Mouse (Mus musculus): ENCODE results near the gene Lyzl4. TPM values are rescaled to one million over a fixed set of nuclear protein-coding genes. Genes with fewer than 3 reads are reported as not detected.
A peak's percentile ranks its signal among the peaks of the same experiment; 100 is the strongest.

Gene Lyzl4
- polyA plus RNA-seq, 1 experiment from 2014 or later, result not detected

GRCm38 (mm10) chr9:121644855-121645254 is 3.0 kb upstream of the Lyzl4 start:
- Histone ChIP-seq H3K9ac (no peak overlapping the region), H3K36me3 (no peaks in the 10 kb centered on the region), H3K4me2 (replicated peaks) (no peak overlapping the region), H3K27me3 (peaks cover 49% of the 10 kb centered on the region), H3K9me3 (replicated peaks) (no peaks in the 10 kb centered on the region), H3K4me3 (no peak overlapping the region), H3K27ac (no peak overlapping the region), H3K4me1 (peaks cover 20% of the 10 kb centered on the region)
- ATAC-seq (ENCODE audit: low FRiP score), result no peak
- 79% methylated on average over 3 of the region's 3 CpGs for WGBS

GRCm38 (mm10) chr9:121642401-121643181 is 695 bp upstream of the Lyzl4 start, which contains the start of gene Vipr1:
TSS of gene Vipr1 (plus strand) at chr9:121642716.
- H3K4me3 ChIP-seq, result peak within 1 kb of the TSS; percentile 48
- peaks cover 61% of the 10 kb centered on the region for H3K27me3 ChIP-seq
- ATAC-seq (ENCODE audit: low FRiP score), result peak; percentile 84
- WGBS, result under 1% methylated on average over 78 of the region's 79 CpGs
- H3K36me3 ChIP-seq, result no peaks in the 10 kb centered on the region
- H3K4me2 ChIP-seq (replicated peaks), result peak within 1 kb of the TSS; percentile 90
- no peaks in the 10 kb centered on the region for H3K9me3 ChIP-seq (replicated peaks)
- peak within 1 kb of the TSS; percentile 55 for H3K9ac ChIP-seq
- no peak within 1 kb of the TSS for H3K27ac ChIP-seq
- H3K4me1 ChIP-seq, result peaks cover 20% of the 10 kb centered on the region

GRCm38 (mm10) chr9:121641235-121641915 is 521 bp downstream of the Lyzl4 start:
- Histone ChIP-seq H3K4me2 (replicated peaks) (peak overlapping the region; percentile 90), H3K27me3 (peaks cover 66% of the 10 kb centered on the region), H3K27ac (no peak overlapping the region), H3K9me3 (replicated peaks) (no peaks in the 10 kb centered on the region), H3K4me3 (peak overlapping the region; percentile 48), H3K9ac (peak overlapping the region; percentile 55; the same call in 1 of the 2 replicates), H3K36me3 (no peaks in the 10 kb centered on the region), H3K4me1 (peaks cover 20% of the 10 kb centered on the region)
- 13% methylated on average over 27 of the region's 27 CpGs for WGBS
- ATAC-seq (ENCODE audit: low FRiP score), result no peak

GRCm38 (mm10) chr9:121639790-121640189 is 2.1 kb downstream of the Lyzl4 start:
- Histone ChIP-seq H3K4me3 (no peak overlapping the region), H3K9ac (no peak overlapping the region), H3K9me3 (replicated peaks) (no peaks in the 10 kb centered on the region), H3K4me1 (peaks cover 20% of the 10 kb centered on the region), H3K27ac (no peak overlapping the region), H3K4me2 (replicated peaks) (no peak overlapping the region), H3K36me3 (no peaks in the 10 kb centered on the region), H3K27me3 (peaks cover 72% of the 10 kb centered on the region)
- ATAC-seq (ENCODE audit: low FRiP score), result no peak
- 45% methylated on average over 16 of the region's 16 CpGs for WGBS

GRCm38 (mm10) chr9:121635835-121636576 is 5.9 kb downstream of the Lyzl4 start:
- Histone ChIP-seq H3K27me3 (peaks cover 35% of the 10 kb centered on the region), H3K36me3 (no peaks in the 10 kb centered on the region), H3K27ac (no peak overlapping the region), H3K9ac (no peak overlapping the region), H3K4me3 (no peak overlapping the region), H3K9me3 (replicated peaks) (no peaks in the 10 kb centered on the region), H3K4me2 (replicated peaks) (no peak overlapping the region), H3K4me1 (no peaks in the 10 kb centered on the region)
- 63% methylated on average over 7 of the region's 7 CpGs for WGBS
- no peak for ATAC-seq (ENCODE audit: low FRiP score)

GRCm38 (mm10) chr9:121633306-121633705 is 8.6 kb downstream of the Lyzl4 start:
- H3K9me3 ChIP-seq (replicated peaks), result no peaks in the 10 kb centered on the region
- H3K4me1 ChIP-seq, result no peaks in the 10 kb centered on the region
- no peak overlapping the region for H3K27ac ChIP-seq
- 73% methylated on average over 6 of the region's 6 CpGs for WGBS
- ATAC-seq (ENCODE audit: low FRiP score), result no peak
- H3K27me3 ChIP-seq, result peaks cover 14% of the 10 kb centered on the region
- H3K4me2 ChIP-seq (replicated peaks), result no peak overlapping the region
- no peak overlapping the region for H3K4me3 ChIP-seq
- no peak overlapping the region for H3K9ac ChIP-seq
- no peaks in the 10 kb centered on the region for H3K36me3 ChIP-seq

- no peaks in the 10 kb centered on the region for H3K9me3 ChIP-seq (replicated peaks)
- H3K27ac ChIP-seq, result no peak overlapping the region
- no peaks in the 10 kb centered on the region for H3K36me3 ChIP-seq
- no peaks in the 10 kb centered on the region for H3K4me1 ChIP-seq
- peaks cover 14% of the 10 kb centered on the region for H3K27me3 ChIP-seq
- no peak overlapping the region for H3K4me3 ChIP-seq
- 87% methylated on average over 10 of the region's 10 CpGs for WGBS
- ATAC-seq (ENCODE audit: low FRiP score), result no peak
- no peak overlapping the region for H3K9ac ChIP-seq
- no peak overlapping the region for H3K4me2 ChIP-seq (replicated peaks)
Observed at GRCm38 (mm10) chr9:121632891-121633290, 9.0 kb downstream of the Lyzl4 start.

GRCm38 (mm10) chr9:121631946-121632345 is 9.9 kb downstream of the Lyzl4 start:
- 65% methylated on average over 4 of the region's 4 CpGs for WGBS
- no peak overlapping the region for H3K4me2 ChIP-seq (replicated peaks)
- H3K27ac ChIP-seq, result no peak overlapping the region
- no peak overlapping the region for H3K9ac ChIP-seq
- H3K4me1 ChIP-seq, result no peaks in the 10 kb centered on the region
- H3K27me3 ChIP-seq, result peaks cover 11% of the 10 kb centered on the region
- no peaks in the 10 kb centered on the region for H3K36me3 ChIP-seq
- ATAC-seq (ENCODE audit: low FRiP score), result no peak
- H3K4me3 ChIP-seq, result no peak overlapping the region
- H3K9me3 ChIP-seq (replicated peaks), result no peaks in the 10 kb centered on the region

- Histone ChIP-seq H3K36me3 (no peaks in the 10 kb centered on the region), H3K27ac (no peak overlapping the region), H3K4me3 (no peak overlapping the region), H3K9me3 (replicated peaks) (no peaks in the 10 kb centered on the region), H3K4me2 (replicated peaks) (no peak overlapping the region), H3K27me3 (no peaks in the 10 kb centered on the region; the same call in 1 of the 2 replicates), H3K4me1 (no peaks in the 10 kb centered on the region), H3K9ac (no peak overlapping the region)
- 73% methylated on average over 1 of the region's 1 CpGs for WGBS
- no peak for ATAC-seq (ENCODE audit: low FRiP score)
Observed at GRCm38 (mm10) chr9:121630627-121631026, 11.3 kb downstream of the Lyzl4 start.

- Histone ChIP-seq H3K27ac (no peak overlapping the region), H3K4me1 (no peaks in the 10 kb centered on the region), H3K36me3 (no peaks in the 10 kb centered on the region), H3K27me3 (no peaks in the 10 kb centered on the region), H3K9ac (no peak overlapping the region), H3K4me3 (no peak overlapping the region), H3K4me2 (replicated peaks) (no peak overlapping the region), H3K9me3 (replicated peaks) (no peaks in the 10 kb centered on the region)
- ATAC-seq (ENCODE audit: low FRiP score), result no peak
- 85% methylated on average over 2 of the region's 2 CpGs for WGBS
Observed at GRCm38 (mm10) chr9:121624920-121625319, 17.0 kb downstream of the Lyzl4 start.

GRCm38 (mm10) chr9:121623235-121623634 is 18.7 kb downstream of the Lyzl4 start:
- 80% methylated on average over 4 of the region's 4 CpGs for WGBS
- Histone ChIP-seq H3K9ac (no peak overlapping the region), H3K9me3 (replicated peaks) (no peaks in the 10 kb centered on the region), H3K27me3 (peaks cover 4% of the 10 kb centered on the region; the same call in 1 of the 2 replicates), H3K4me2 (replicated peaks) (no peak overlapping the region), H3K36me3 (no peaks in the 10 kb centered on the region), H3K4me1 (no peaks in the 10 kb centered on the region), H3K4me3 (no peak overlapping the region), H3K27ac (no peak overlapping the region)
- ATAC-seq (ENCODE audit: low FRiP score), result no peak

GRCm38 (mm10) chr9:121619441-121619840 is 22.5 kb downstream of the Lyzl4 start:
- Histone ChIP-seq H3K27me3 (peaks cover 7% of the 10 kb centered on the region), H3K4me2 (replicated peaks) (no peak overlapping the region), H3K4me1 (no peaks in the 10 kb centered on the region), H3K9me3 (replicated peaks) (no peaks in the 10 kb centered on the region), H3K36me3 (no peaks in the 10 kb centered on the region), H3K4me3 (no peak overlapping the region), H3K9ac (no peak overlapping the region), H3K27ac (no peak overlapping the region)
- ATAC-seq (ENCODE audit: low FRiP score), result no peak
- WGBS, result 66% methylated on average over 7 of the region's 7 CpGs
